Mouse (Mus musculus) cortical plate, adult 2 months (tissue): Measurements from ENCODE around the gene Map3k6.

Source experiments
- CTCF ChIP-seq: fragments of 200-500 bp; IDR thresholded peaks from 2 replicates; pipeline ENCODE4 v1.5.1; 2011; ENCODE audit warnings: mild to moderate bottlenecking, control low read depth, low read length; ENCODE audit not compliant: insufficient read depth; ENCODE audit errors: extremely low read depth
- POLR2A ChIP-seq: fragments of 200-500 bp; IDR thresholded peaks from 2 replicates; pipeline ENCODE4 v1.6.1; 2011; ENCODE audit warnings: mild to moderate bottlenecking, low read length, control low read depth; ENCODE audit not compliant: insufficient read depth; ENCODE audit errors: extremely low read depth

- TF ChIP-seq CTCF, result no peak
- no peak for TF ChIP-seq POLR2A
Observed at GRCm38 (mm10) chr4:133202254-133202653, 38.4 kb upstream of the Map3k6 start.
